Mouse (Mus musculus): ENCODE results near the gene Olfm1. TPM values are rescaled to one million over a fixed set of nuclear protein-coding genes. Genes with fewer than 3 reads are reported as not detected.

The Olfm1 gene
- polyA plus RNA-seq, 1 experiment from 2014 or later, result 7.6 TPM

DNA sequence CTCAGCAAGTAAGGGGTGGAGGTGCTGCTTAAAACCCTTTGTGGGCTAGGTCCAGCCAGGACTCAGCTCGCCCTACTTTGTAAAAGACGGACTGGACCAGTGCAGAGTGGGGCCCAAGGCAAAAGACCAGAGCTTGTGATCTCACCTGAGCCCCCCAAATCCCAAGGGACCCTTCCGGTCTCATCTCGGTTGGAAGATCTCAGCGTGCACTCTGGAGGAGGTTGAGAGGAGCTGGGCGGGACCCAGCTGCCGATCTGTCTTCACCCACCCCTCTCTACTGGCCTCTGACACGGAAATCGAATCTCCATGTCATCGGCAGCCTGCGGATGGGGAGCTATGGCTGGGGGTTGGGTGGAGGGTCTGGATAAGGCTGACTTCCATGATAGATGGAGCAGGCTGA lies 13.7 kb downstream of the Olfm1 start:
- H3K27me3 ChIP-seq (ENCODE audit: control insufficient read depth, insufficient read depth, low read length), result peaks cover 27% of the 10 kb centered on the region

DNA sequence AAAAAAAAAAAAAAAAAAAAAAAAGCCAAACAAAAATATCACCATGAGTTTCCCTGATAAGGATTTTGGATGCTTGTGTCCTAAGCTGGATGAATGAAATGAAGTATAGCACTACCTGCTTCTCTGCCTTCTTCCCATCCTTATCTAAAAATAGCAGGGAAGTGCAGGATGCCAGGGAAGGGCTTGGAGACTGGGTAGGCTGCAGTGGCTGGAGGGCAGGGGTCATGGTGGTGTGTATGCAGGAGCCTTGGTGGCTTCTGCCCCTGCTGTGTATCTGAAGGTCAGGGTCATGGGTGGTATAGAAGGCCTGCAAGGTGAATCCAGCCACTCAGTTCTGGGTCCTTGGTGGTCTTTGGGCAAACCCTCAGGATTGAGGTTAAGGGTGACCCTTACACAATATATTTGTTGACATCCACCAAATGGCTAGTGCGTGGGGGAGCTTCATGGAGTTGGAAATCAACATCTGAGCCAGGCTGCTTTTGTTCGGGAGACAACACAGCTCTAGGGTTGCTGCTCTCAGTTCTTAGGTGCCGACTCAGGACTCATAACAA lies 14.5 kb downstream of the Olfm1 start:
- peaks cover 29% of the 10 kb centered on the region for H3K27me3 ChIP-seq (ENCODE audit: control insufficient read depth, insufficient read depth, low read length)

More for the DNA sequence above, 13.7 kb downstream of the Olfm1 start:
- Histone ChIP-seq H3K9ac (ENCODE audit: low read depth, low read length) (no peak overlapping the region), H3K4me2 (peak overlapping the region; percentile 99), H3K9me3 (replicated peaks; ENCODE audit: control insufficient read depth, low read length) (no peaks in the 10 kb centered on the region), H3K4me1 (ENCODE audit: control insufficient read depth, insufficient read depth, low read length) (peaks cover 11% of the 10 kb centered on the region), H3K27ac (ENCODE audit: low read depth, low read length) (no peak overlapping the region), H3K36me3 (ENCODE audit: control insufficient read depth, insufficient read depth, low read length) (no peaks in the 10 kb centered on the region), H3K4me3 (ENCODE audit: low read depth, low read length) (peak overlapping the region; percentile 59)
- ATAC-seq (replicated peaks; ENCODE audit: insufficient number of reproducible peaks, low FRiP score, low TSS enrichment), result no peak
- WGBS (ENCODE audit: insufficient replicate concordance), result 6% methylated on average over 11 of the region's 11 CpGs

DNA sequence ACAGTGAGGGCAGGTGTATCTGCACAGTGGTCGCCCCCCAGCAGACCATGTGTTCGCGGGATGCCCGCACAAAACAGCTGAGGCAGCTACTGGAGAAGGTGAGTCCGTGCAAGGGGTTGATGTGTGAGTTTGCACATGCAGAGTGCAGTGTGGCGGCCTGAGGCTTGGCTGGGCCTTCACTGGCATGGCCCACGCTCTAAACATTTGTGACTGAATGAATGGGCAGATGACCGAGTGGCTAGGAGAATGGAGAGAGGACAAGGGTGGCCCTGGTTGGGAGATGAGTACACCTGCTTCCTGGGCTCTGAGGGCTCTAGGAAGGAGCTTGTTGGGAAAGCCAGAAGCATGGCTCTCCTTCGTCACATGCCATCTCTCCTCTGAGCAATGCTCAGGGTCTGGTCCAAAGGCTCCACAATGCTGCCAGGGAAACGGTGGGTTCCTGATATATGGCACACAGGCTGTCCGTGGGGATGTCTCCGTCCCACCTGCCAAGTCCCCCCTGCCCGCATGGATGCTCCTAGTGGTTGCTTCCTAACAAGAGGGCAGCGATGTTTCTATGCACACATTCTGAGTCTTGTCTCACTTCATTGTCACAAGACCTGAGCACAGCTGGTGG lies 15.4 kb downstream of the Olfm1 start:
- WGBS (ENCODE audit: insufficient replicate concordance), result 87% methylated on average over 14 of the region's 14 CpGs
- no peak overlapping the region for H3K27ac ChIP-seq (ENCODE audit: low read depth, low read length)
- H3K36me3 ChIP-seq (ENCODE audit: control insufficient read depth, insufficient read depth, low read length), result no peaks in the 10 kb centered on the region
- no peak for ATAC-seq (replicated peaks; ENCODE audit: insufficient number of reproducible peaks, low FRiP score, low TSS enrichment)
- no peak overlapping the region for H3K4me2 ChIP-seq
- H3K4me1 ChIP-seq (ENCODE audit: control insufficient read depth, insufficient read depth, low read length), result peaks cover 11% of the 10 kb centered on the region
- H3K9ac ChIP-seq (ENCODE audit: low read depth, low read length), result no peak overlapping the region
- no peaks in the 10 kb centered on the region for H3K9me3 ChIP-seq (replicated peaks; ENCODE audit: control insufficient read depth, low read length)
- no peak overlapping the region for H3K4me3 ChIP-seq (ENCODE audit: low read depth, low read length)
- peaks cover 33% of the 10 kb centered on the region for H3K27me3 ChIP-seq (ENCODE audit: control insufficient read depth, insufficient read depth, low read length)

More for the DNA sequence above, 14.5 kb downstream of the Olfm1 start:
- Histone ChIP-seq H3K4me2 (no peak overlapping the region), H3K36me3 (ENCODE audit: control insufficient read depth, insufficient read depth, low read length) (no peaks in the 10 kb centered on the region), H3K4me1 (ENCODE audit: control insufficient read depth, insufficient read depth, low read length) (peaks cover 11% of the 10 kb centered on the region), H3K4me3 (ENCODE audit: low read depth, low read length) (no peak overlapping the region), H3K9me3 (replicated peaks; ENCODE audit: control insufficient read depth, low read length) (no peaks in the 10 kb centered on the region), H3K27ac (ENCODE audit: low read depth, low read length) (no peak overlapping the region), H3K9ac (ENCODE audit: low read depth, low read length) (no peak overlapping the region)
- WGBS (ENCODE audit: insufficient replicate concordance), result 72% methylated on average over 3 of the region's 3 CpGs
- ATAC-seq (replicated peaks; ENCODE audit: insufficient number of reproducible peaks, low FRiP score, low TSS enrichment), result no peak

DNA sequence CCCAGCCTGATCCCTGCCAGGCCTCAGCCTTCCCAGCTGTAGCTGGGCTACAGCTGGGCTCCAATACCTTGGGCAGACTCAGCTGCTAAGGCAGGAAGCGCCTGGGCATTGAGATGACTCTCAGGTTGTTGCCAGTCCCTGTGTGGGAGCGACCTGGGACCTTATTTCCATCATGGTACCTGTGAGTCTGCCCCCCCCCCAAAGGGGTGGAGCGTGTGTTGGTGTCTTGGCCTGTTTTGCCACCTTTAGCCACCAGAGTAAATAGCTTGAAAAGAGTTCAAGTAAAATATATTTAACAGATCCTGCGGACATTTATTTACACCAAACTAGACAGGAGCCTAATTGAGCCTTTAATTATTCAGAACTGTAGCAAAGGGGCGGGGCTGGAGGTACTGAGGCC lies 16.4 kb downstream of the Olfm1 start:
- H3K4me3 ChIP-seq (ENCODE audit: low read depth, low read length), result no peak overlapping the region
- H3K27me3 ChIP-seq (ENCODE audit: control insufficient read depth, insufficient read depth, low read length), result peaks cover 32% of the 10 kb centered on the region
- H3K4me2 ChIP-seq, result no peak overlapping the region
- H3K27ac ChIP-seq (ENCODE audit: low read depth, low read length), result no peak overlapping the region
- no peak overlapping the region for H3K9ac ChIP-seq (ENCODE audit: low read depth, low read length)
- no peaks in the 10 kb centered on the region for H3K9me3 ChIP-seq (replicated peaks; ENCODE audit: control insufficient read depth, low read length)
- peaks cover 11% of the 10 kb centered on the region for H3K4me1 ChIP-seq (ENCODE audit: control insufficient read depth, insufficient read depth, low read length)
- WGBS (ENCODE audit: insufficient replicate concordance), result 89% methylated on average over 5 of the region's 5 CpGs
- ATAC-seq (replicated peaks; ENCODE audit: insufficient number of reproducible peaks, low FRiP score, low TSS enrichment), result no peak
- H3K36me3 ChIP-seq (ENCODE audit: control insufficient read depth, insufficient read depth, low read length), result no peaks in the 10 kb centered on the region

DNA sequence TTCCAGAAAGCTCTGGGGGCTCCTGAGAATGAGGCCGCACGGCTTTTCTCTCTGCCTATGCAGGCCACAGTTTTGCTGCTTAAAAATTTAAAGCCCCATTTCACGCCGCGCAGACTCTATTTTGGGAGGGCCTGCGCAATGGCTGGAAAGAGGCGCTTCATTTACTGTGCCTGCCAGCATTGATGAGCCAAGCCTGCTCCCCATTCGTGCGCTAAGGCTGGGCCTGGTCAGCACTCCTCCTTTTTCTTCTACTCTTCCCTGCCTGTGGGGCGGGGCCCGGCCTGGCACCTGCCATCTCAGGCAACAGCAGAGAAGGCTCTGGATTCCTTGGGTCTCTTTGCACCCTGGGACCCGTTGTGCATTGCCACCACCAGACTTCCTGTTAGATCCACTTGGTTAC lies 16.9 kb downstream of the Olfm1 start:
- Histone ChIP-seq H3K27ac (ENCODE audit: low read depth, low read length) (no peak overlapping the region), H3K9ac (ENCODE audit: low read depth, low read length) (no peak overlapping the region), H3K4me3 (ENCODE audit: low read depth, low read length) (no peak overlapping the region), H3K9me3 (replicated peaks; ENCODE audit: control insufficient read depth, low read length) (no peaks in the 10 kb centered on the region), H3K4me1 (ENCODE audit: control insufficient read depth, insufficient read depth, low read length) (peaks cover 11% of the 10 kb centered on the region), H3K27me3 (ENCODE audit: control insufficient read depth, insufficient read depth, low read length) (peaks cover 28% of the 10 kb centered on the region), H3K36me3 (ENCODE audit: control insufficient read depth, insufficient read depth, low read length) (no peaks in the 10 kb centered on the region), H3K4me2 (no peak overlapping the region)
- 83% methylated on average over 12 of the region's 12 CpGs for WGBS (ENCODE audit: insufficient replicate concordance)
- no peak for ATAC-seq (replicated peaks; ENCODE audit: insufficient number of reproducible peaks, low FRiP score, low TSS enrichment)

DNA sequence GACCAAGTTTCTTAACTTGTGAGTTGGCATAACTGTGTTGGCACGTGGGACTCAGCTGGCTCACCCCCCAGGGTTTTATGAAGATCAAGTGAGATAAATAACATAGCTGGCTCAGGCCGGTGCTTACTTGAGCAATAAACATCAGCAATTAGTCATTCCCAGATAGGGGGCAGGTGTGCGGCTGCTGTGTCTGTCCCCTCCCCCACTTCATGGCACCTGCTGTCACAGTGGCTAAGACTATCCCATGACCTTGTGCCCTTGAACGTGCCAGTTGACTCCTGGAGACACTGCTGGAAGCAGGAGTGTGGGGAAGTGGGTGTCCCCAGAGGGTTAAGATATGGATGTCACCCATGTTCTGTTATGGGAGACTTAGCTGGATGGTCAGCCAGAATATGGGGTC lies 17.5 kb downstream of the Olfm1 start:
- peaks cover 25% of the 10 kb centered on the region for H3K27me3 ChIP-seq (ENCODE audit: control insufficient read depth, insufficient read depth, low read length)
- WGBS (ENCODE audit: insufficient replicate concordance), result 55% methylated on average over 4 of the region's 4 CpGs
- peaks cover 6% of the 10 kb centered on the region for H3K4me1 ChIP-seq (ENCODE audit: control insufficient read depth, insufficient read depth, low read length)
- H3K9ac ChIP-seq (ENCODE audit: low read depth, low read length), result no peak overlapping the region
- H3K4me3 ChIP-seq (ENCODE audit: low read depth, low read length), result no peak overlapping the region
- ATAC-seq (replicated peaks; ENCODE audit: insufficient number of reproducible peaks, low FRiP score, low TSS enrichment), result no peak
- H3K9me3 ChIP-seq (replicated peaks; ENCODE audit: control insufficient read depth, low read length), result no peaks in the 10 kb centered on the region
- no peaks in the 10 kb centered on the region for H3K36me3 ChIP-seq (ENCODE audit: control insufficient read depth, insufficient read depth, low read length)
- H3K27ac ChIP-seq (ENCODE audit: low read depth, low read length), result no peak overlapping the region
- no peak overlapping the region for H3K4me2 ChIP-seq

DNA sequence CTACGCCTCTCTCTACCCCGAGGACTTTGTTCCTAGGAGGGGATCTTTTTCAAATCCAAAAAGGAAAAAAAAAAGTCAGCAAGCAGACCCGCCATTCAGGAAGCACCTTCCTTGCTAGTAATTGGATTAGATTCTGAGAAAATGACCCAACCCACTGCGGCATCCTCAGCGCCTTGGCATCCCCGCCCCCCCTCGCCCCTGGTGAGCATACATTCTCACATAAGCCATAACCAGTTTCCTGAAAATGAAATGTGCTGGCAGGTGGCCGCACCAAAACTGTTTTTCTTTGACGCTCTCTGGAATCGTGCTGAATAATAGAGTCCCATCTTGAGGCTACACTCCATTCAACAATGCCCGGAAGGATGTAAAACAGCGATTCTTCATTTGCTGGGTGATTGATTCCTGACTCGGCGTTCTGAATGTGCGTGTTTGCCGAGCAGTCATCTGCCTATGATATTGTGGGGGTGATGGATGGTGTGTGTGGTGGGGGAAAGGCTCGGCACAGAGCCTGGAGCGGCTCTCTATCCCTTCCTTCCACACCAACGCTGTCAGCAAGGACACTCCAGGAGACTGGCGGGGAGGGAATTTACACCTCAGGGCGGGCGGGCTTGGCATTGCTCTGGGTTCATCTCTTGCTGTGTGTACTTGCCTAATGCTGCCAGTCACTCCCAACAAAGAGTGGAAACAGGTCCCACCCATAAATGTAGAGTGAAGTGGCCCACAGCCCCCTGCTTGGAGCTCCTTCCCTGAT lies 18.9 kb downstream of the Olfm1 start:
- no peak overlapping the region for H3K4me2 ChIP-seq
- H3K9me3 ChIP-seq (replicated peaks; ENCODE audit: control insufficient read depth, low read length), result no peaks in the 10 kb centered on the region
- H3K9ac ChIP-seq (ENCODE audit: low read depth, low read length), result no peak overlapping the region
- WGBS (ENCODE audit: insufficient replicate concordance), result 61% methylated on average over 22 of the region's 22 CpGs
- no peaks in the 10 kb centered on the region for H3K4me1 ChIP-seq (ENCODE audit: control insufficient read depth, insufficient read depth, low read length)
- H3K36me3 ChIP-seq (ENCODE audit: control insufficient read depth, insufficient read depth, low read length), result no peaks in the 10 kb centered on the region
- peaks cover 13% of the 10 kb centered on the region for H3K27me3 ChIP-seq (ENCODE audit: control insufficient read depth, insufficient read depth, low read length)
- H3K27ac ChIP-seq (ENCODE audit: low read depth, low read length), result no peak overlapping the region
- ATAC-seq (replicated peaks; ENCODE audit: insufficient number of reproducible peaks, low FRiP score, low TSS enrichment), result no peak
- H3K4me3 ChIP-seq (ENCODE audit: low read depth, low read length), result no peak overlapping the region

DNA sequence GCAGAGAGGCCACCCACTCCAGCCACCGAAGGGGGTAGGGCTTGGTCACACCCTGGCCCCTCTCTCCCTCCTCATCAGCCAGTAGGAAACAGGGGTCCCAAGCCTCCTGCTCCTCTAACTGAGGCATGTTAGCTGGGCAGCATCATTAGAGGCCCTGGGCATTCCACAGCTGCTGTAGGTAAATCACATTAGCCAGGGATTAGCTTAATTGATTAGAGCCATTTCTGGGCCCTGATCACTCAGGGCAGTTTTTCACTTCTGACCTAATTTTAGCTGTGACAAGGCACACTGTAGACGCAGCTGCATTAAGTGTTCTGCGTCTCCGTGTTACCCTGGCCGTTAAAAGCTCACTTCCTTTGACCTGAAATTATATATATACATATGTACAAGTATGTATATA lies 20.1 kb downstream of the Olfm1 start:
- Histone ChIP-seq H3K27me3 (ENCODE audit: control insufficient read depth, insufficient read depth, low read length) (peaks cover 11% of the 10 kb centered on the region; the same call in 1 of the 2 replicates), H3K9ac (ENCODE audit: low read depth, low read length) (no peak overlapping the region), H3K36me3 (ENCODE audit: control insufficient read depth, insufficient read depth, low read length) (no peaks in the 10 kb centered on the region), H3K4me2 (no peak overlapping the region), H3K4me3 (ENCODE audit: low read depth, low read length) (no peak overlapping the region), H3K9me3 (replicated peaks; ENCODE audit: control insufficient read depth, low read length) (no peaks in the 10 kb centered on the region), H3K4me1 (ENCODE audit: control insufficient read depth, insufficient read depth, low read length) (no peaks in the 10 kb centered on the region), H3K27ac (ENCODE audit: low read depth, low read length) (no peak overlapping the region)
- ATAC-seq (replicated peaks; ENCODE audit: insufficient number of reproducible peaks, low FRiP score, low TSS enrichment), result no peak
- 50% methylated on average over 5 of the region's 5 CpGs for WGBS (ENCODE audit: insufficient replicate concordance)
